Mouse (Mus musculus): ENCODE data around the gene Sla2.

GRCm38 (mm10) chr2:156919796-156920195 is 32.8 kb upstream of the Sla2 start:
- TF ChIP-seq POLR2A (IDR thresholded peaks at IDR 0.05; ENCODE audit: low read depth, low read length) (no peak), CTCF (IDR thresholded peaks at IDR 0.05; ENCODE audit: borderline replicate concordance, insufficient read depth, low read length) (no peak)
